Comparison of ENCODE assay signal across 8 mouse cellular contexts in the genomic region with DNA sequence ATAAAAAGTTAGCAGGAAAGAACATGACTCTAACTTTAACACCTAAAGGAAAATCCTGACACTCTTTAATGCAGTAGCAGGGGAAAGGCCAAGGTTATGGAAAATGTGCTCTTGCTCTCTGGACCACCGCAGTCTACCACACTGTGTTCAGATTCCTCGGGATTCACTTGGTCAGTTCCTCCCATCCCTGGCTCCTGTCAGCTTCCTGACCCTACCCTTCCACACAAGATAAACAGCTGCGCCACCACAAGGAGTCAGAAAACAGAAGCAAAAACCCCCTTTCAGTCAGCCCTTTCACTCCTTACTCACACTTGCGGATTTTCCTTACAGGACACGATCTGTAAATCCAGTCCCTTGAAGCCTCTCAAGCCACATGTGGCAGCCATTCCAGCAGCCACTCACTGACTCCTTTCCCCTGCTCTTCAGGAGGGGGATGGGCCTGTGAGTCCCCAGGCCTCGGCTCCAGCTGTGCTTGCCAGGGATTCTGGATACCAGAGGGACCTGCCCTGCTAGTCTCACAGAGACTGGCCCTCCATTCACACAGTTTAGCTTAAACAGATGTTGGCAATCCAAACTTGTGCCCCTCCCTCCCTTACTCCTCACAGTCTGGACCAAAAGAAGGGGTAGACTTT.
DNase-seq lines count a peak whose midpoint lies in the region; ATAC-seq and TF ChIP-seq lines count a peak whose summit lies in the region.

No protein-coding gene starts in this region.

- peak overlapping the region; percentile 23; the same call in 1 of the 2 replicates for H3K9ac ChIP-seq in embryonic facial prominence, embryonic 11.5 days (replicated peaks; ENCODE audit: low read length)
- peak overlapping the region; percentile 32 for H3K9ac ChIP-seq in heart, embryonic 16.5 days (ENCODE audit: low read length)
- H3K9ac ChIP-seq in limb, embryonic 14.5 days (ENCODE audit: low read depth, low read length, severe bottlenecking) = 0 out of 2 replicates have a peak overlapping the region, but pooled peaks have one; percentile 12
- H3K9ac ChIP-seq in neural tube, embryonic 11.5 days (ENCODE audit: low read length) = 0 out of 2 replicates have a peak overlapping the region, but pooled peaks have one; percentile 10

- H3K4me2 ChIP-seq in embryonic facial prominence, embryonic 11.5 days (ENCODE audit: low read depth, low read length) = no peak overlapping the region
- H3K4me2 ChIP-seq in heart, embryonic 16.5 days (ENCODE audit: low read depth, low read length) = peak overlapping the region; percentile 36
- H3K4me2 ChIP-seq in limb, embryonic 14.5 days (replicated peaks; ENCODE audit: low read depth, low read length, severe bottlenecking) = peak overlapping the region; percentile 25
- H3K4me2 ChIP-seq in neural tube, embryonic 11.5 days (ENCODE audit: low read depth) = no peak overlapping the region

- H3K27ac ChIP-seq in embryonic facial prominence, embryonic 11.5 days (replicated peaks; ENCODE audit: low read depth, low read length) = 0 out of 2 replicates have a peak overlapping the region, but pooled peaks have one; percentile 57
- peak overlapping the region; percentile 78 for H3K27ac ChIP-seq in heart, embryonic 16.5 days (ENCODE audit: low read length)
- peak overlapping the region; percentile 79 for H3K27ac ChIP-seq in limb, embryonic 14.5 days (replicated peaks; ENCODE audit: low read depth, low read length)
- peak overlapping the region; percentile 28 for H3K27ac ChIP-seq in neural tube, embryonic 11.5 days (ENCODE audit: low read depth, low read length)

- ATAC-seq in embryonic facial prominence, embryonic 11.5 days (replicated peaks; ENCODE audit: insufficient number of reproducible peaks, low FRiP score, low TSS enrichment, low read depth) = peak; percentile 88
- peak; percentile 43; the same call in 1 of the 2 replicates for ATAC-seq in heart, embryonic 16.5 days (replicated peaks; ENCODE audit: extremely low read depth, insufficient read depth, low FRiP score)
- peak; percentile 74 for ATAC-seq in limb, embryonic 14.5 days (ENCODE audit: low FRiP score, low read depth)
- no peak for ATAC-seq in neural tube, embryonic 11.5 days (ENCODE audit: insufficient read depth, low FRiP score, low TSS enrichment)

- H3K36me3 ChIP-seq in embryonic facial prominence, embryonic 11.5 days (replicated peaks; ENCODE audit: control insufficient read depth, insufficient read depth, low read depth, low read length) = no peaks in the 10 kb centered on the region
- H3K36me3 ChIP-seq in heart, embryonic 16.5 days (ENCODE audit: control insufficient read depth, insufficient read depth) = no peaks in the 10 kb centered on the region
- no peaks in the 10 kb centered on the region for H3K36me3 ChIP-seq in limb, embryonic 14.5 days (ENCODE audit: control insufficient read depth, insufficient read depth, low read length)
- no peaks in the 10 kb centered on the region for H3K36me3 ChIP-seq in neural tube, embryonic 11.5 days (ENCODE audit: control insufficient read depth, insufficient read depth, low read length)

- 4% methylated on average over 6 of the region's 6 CpGs for WGBS in embryonic facial prominence, embryonic 11.5 days
- WGBS in heart, embryonic 16.5 days = 8% methylated on average over 6 of the region's 6 CpGs
- WGBS in limb, embryonic 14.5 days = 6% methylated on average over 6 of the region's 6 CpGs
- WGBS in neural tube, embryonic 11.5 days = 12% methylated on average over 6 of the region's 6 CpGs

- peak; percentile 61 for DNase-seq in NIH3T3 (ENCODE audit: low read depth)
- DNase-seq in embryonic facial prominence, embryonic 11.5 days (ENCODE audit: low spot score) = peak; percentile 89
- peak; percentile 68 for DNase-seq in limb, embryonic 14.5 days (ENCODE audit: low spot score)
- peak; percentile 53 for DNase-seq in neural tube, embryonic 11.5 days (ENCODE audit: low spot score)
- DNase-seq in left cerebral cortex, adult 18-20 months (ENCODE audit: low spot score in 2 of 2) = no peak
- no peak for DNase-seq in left cerebral cortex, adult 8-10 months (ENCODE audit: low spot score in 2 of 2)
- no peak for DNase-seq in frontal cortex, postnatal 14 days (ENCODE audit: low spot score in 2 of 2)

- H3K4me3 ChIP-seq in embryonic facial prominence, embryonic 11.5 days (ENCODE audit: low read depth, low read length) = no peak overlapping the region
- H3K4me3 ChIP-seq in heart, embryonic 16.5 days (ENCODE audit: low read length) = no peak overlapping the region
- H3K4me3 ChIP-seq in limb, embryonic 14.5 days (replicated peaks; ENCODE audit: low read length) = no peak overlapping the region
- no peak overlapping the region for H3K4me3 ChIP-seq in neural tube, embryonic 11.5 days (ENCODE audit: low read depth, low read length)

- no peaks in the 10 kb centered on the region for H3K27me3 ChIP-seq in embryonic facial prominence, embryonic 11.5 days (ENCODE audit: control insufficient read depth, insufficient read depth, low read length)
- H3K27me3 ChIP-seq in heart, embryonic 16.5 days (ENCODE audit: control insufficient read depth, insufficient read depth, low read length) = no peaks in the 10 kb centered on the region
- no peaks in the 10 kb centered on the region for H3K27me3 ChIP-seq in limb, embryonic 14.5 days (ENCODE audit: control insufficient read depth, insufficient read depth, low read length)
- no peaks in the 10 kb centered on the region for H3K27me3 ChIP-seq in neural tube, embryonic 11.5 days (ENCODE audit: control insufficient read depth, insufficient read depth, low read length)

- no peak for TF ChIP-seq POLR2A in limb, embryonic 14.5 days (IDR thresholded peaks at IDR 0.05; ENCODE audit: borderline replicate concordance, extremely low read depth, insufficient read depth, insufficient read length)

- H3K4me1 ChIP-seq in embryonic facial prominence, embryonic 11.5 days (ENCODE audit: control insufficient read depth, insufficient read depth, low read length) = 0 out of 2 replicates have a peak, but pooled peaks cover 4% of the 10 kb centered on the region
- peaks cover 73% of the 10 kb centered on the region for H3K4me1 ChIP-seq in heart, embryonic 16.5 days (ENCODE audit: control insufficient read depth, insufficient read depth, low read length)
- H3K4me1 ChIP-seq in limb, embryonic 14.5 days (ENCODE audit: control insufficient read depth, insufficient read depth, low read length) = peaks cover 22% of the 10 kb centered on the region
- peaks cover 5% of the 10 kb centered on the region for H3K4me1 ChIP-seq in neural tube, embryonic 11.5 days (ENCODE audit: control insufficient read depth, insufficient read depth, low read length)

- H3K9me3 ChIP-seq in embryonic facial prominence, embryonic 11.5 days (replicated peaks; ENCODE audit: control insufficient read depth, low read length) = no peaks in the 10 kb centered on the region
- H3K9me3 ChIP-seq in heart, embryonic 16.5 days (replicated peaks; ENCODE audit: control insufficient read depth, low read length) = no peaks in the 10 kb centered on the region
- H3K9me3 ChIP-seq in limb, embryonic 14.5 days (ENCODE audit: control insufficient read depth, low read length) = no peaks in the 10 kb centered on the region
- no peaks in the 10 kb centered on the region for H3K9me3 ChIP-seq in neural tube, embryonic 11.5 days (ENCODE audit: control insufficient read depth, low read length)

Comparison
In these comparisons a context has a peak if more than half of its experiments do, and no peak if none do; other contexts are left out.
1. DNase-seq: peak in NIH3T3 (single experiment), embryonic facial prominence, embryonic 11.5 days (single experiment), limb, embryonic 14.5 days (single experiment) and neural tube, embryonic 11.5 days (single experiment); none in left cerebral cortex, adult 18-20 months (0 of 2), left cerebral cortex, adult 8-10 months (0 of 2) and frontal cortex, postnatal 14 days (0 of 2).
2. H3K27ac ChIP-seq: peak in every context shown above with its lines; median percentile 79 in limb, embryonic 14.5 days; 78 in heart, embryonic 16.5 days; 57 in embryonic facial prominence, embryonic 11.5 days; 28 in neural tube, embryonic 11.5 days.
3. H3K4me2 ChIP-seq: peak in heart, embryonic 16.5 days (single experiment) and limb, embryonic 14.5 days (single experiment); none in embryonic facial prominence, embryonic 11.5 days (single experiment) and neural tube, embryonic 11.5 days (single experiment).
4. Peak in every context shown above with its lines, with median percentiles within 50 percentile points of each other: H3K9ac ChIP-seq.